7 mouse cellular contexts compared by ENCODE assay signal in the genomic region with DNA sequence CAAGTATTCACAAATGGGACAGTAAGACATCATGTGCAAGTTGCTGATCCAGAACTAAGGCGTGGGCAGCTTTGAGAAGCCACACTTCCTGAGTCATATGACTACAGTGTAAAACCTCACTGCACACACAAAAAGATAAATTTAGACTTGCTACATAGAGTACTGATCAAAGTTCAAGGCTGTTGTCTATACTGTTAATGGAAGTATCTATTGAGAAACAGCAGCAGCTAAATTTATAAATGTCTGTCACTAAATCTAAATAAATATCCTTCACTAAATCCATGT. TPM values are rescaled to one million over a fixed set of nuclear protein-coding genes. Genes with fewer than 3 reads are reported as not detected.
A peak's percentile ranks its signal among the peaks of the same experiment; 100 is the strongest.
DNase-seq lines count a peak whose midpoint lies in the region; ATAC-seq and TF ChIP-seq lines count a peak whose summit lies in the region.

No protein-coding gene starts in this region.

- peak overlapping the region; percentile 19; the same call in 1 of the 2 replicates for H3K4me3 ChIP-seq in lung, embryonic 16.5 days (ENCODE audit: low read length)
- H3K4me3 ChIP-seq in myocyte = peak overlapping the region; percentile 85

- peak overlapping the region; percentile 72 for H3K4me2 ChIP-seq in lung, embryonic 16.5 days (ENCODE audit: low read depth, low read length)
- peak overlapping the region; percentile 89 for H3K4me2 ChIP-seq in myocyte (ENCODE audit: low read depth)

- peak overlapping the region; percentile 24; the same call in 1 of the 2 replicates for H3K9ac ChIP-seq in lung, embryonic 16.5 days (ENCODE audit: low read length)

- peaks cover 40% of the 10 kb centered on the region for H3K4me1 ChIP-seq in lung, embryonic 16.5 days (replicated peaks; ENCODE audit: control insufficient read depth, insufficient read depth, low read length)

- DNase-seq in lung, postnatal 10 days = no peak
- peak; percentile 44 for DNase-seq in adipocyte (ENCODE audit: low spot score)
- no peak for DNase-seq in cerebellum, postnatal 10 days
- DNase-seq in frontal cortex, postnatal 36 days (ENCODE audit: low spot score in 2 of 2) = no peak

- no peaks in the 10 kb centered on the region for H3K27me3 ChIP-seq in lung, embryonic 16.5 days (ENCODE audit: control insufficient read depth, insufficient read depth, low read depth, low read length)
- no peaks in the 10 kb centered on the region for H3K27me3 ChIP-seq in myocyte (ENCODE audit: control insufficient read depth, insufficient read depth, insufficient read length)

- H3K79me2 ChIP-seq in myocyte (ENCODE audit: control insufficient read depth, insufficient read depth) = peaks cover 76% of the 10 kb centered on the region

- TF ChIP-seq POLR2A in myocyte (IDR thresholded peaks at IDR 0.05; ENCODE audit: insufficient read length, low read depth) = no peak

- H3ac ChIP-seq in myocyte (ENCODE audit: control insufficient read depth, insufficient read length) = no peak overlapping the region

- no peaks in the 10 kb centered on the region for H3K9me3 ChIP-seq in lung, embryonic 16.5 days (ENCODE audit: control insufficient read depth, low read length)

- H3K36me3 ChIP-seq in lung, embryonic 16.5 days (ENCODE audit: control insufficient read depth, insufficient read depth, low read length) = peaks cover 4% of the 10 kb centered on the region; the same call in 1 of the 2 replicates
- H3K36me3 ChIP-seq in myocyte (ENCODE audit: control insufficient read depth, insufficient read depth) = peaks cover 9% of the 10 kb centered on the region

- WGBS in lung, embryonic 16.5 days = 13% methylated on average over 1 of the region's 1 CpGs

- no peak for ATAC-seq in lung, embryonic 16.5 days (ENCODE audit: low read depth)
- peak; percentile 49 for ATAC-seq in inflammation-experienced regulatory T-cells, adult 6 months

- no peak overlapping the region for H3K27ac ChIP-seq in lung, embryonic 16.5 days (ENCODE audit: low read length)

TF ChIP-seq in myocyte, 11 proteins besides CTCF, POLR2A, EP300 and RAD21:
- TF ChIP-seq USF1 (IDR thresholded peaks at IDR 0.05; ENCODE audit: low read depth) = peak; percentile 50
- no peak for TF ChIP-seq SRF (IDR thresholded peaks at IDR 0.05; ENCODE audit: control insufficient read depth, insufficient read length, low read depth)

RNA-seq across cellular contexts. Expression of gene Mgme1, which starts 2.8 kb away (rescaled TPM):
- 21.8 and 22.6 TPM in 2 replicates for polyA plus RNA-seq in lung, embryonic 16.5 days (2015; fragmentation: Nextera tagmentation; extraction: Ambion mirVana)
- 10 to 100 TPM in 2 of 3 experiments, 1 to 10 TPM in 1; 8.9 to 13.5 (median 10.4) TPM for polyA plus RNA-seq in inflammation-experienced regulatory T-cells, adult 6 months (2017; shearing (Covaris generic))
- polyA plus RNA-seq in myocyte (2012; fragmentation: generic; extraction: Trizol) = 3.7 TPM

RNA-seq across cellular contexts. Expression of gene Snx5, which starts 3.0 kb away (rescaled TPM):
- 101 and 103 TPM in 2 replicates for polyA plus RNA-seq in lung, embryonic 16.5 days (2015; fragmentation: Nextera tagmentation; extraction: Ambion mirVana)
- polyA plus RNA-seq in inflammation-experienced regulatory T-cells, adult 6 months (2017; shearing (Covaris generic)) = 100 to 1,000 TPM in 2 of 3 experiments, 10 to 100 TPM in 1; 62.1 to 121 (median 102) TPM
- polyA plus RNA-seq in myocyte (2012; fragmentation: generic; extraction: Trizol) = 65.2 TPM
